Mouse (Mus musculus): ENCODE data around the gene 4931409K22Rik. TPM values are rescaled to one million over a fixed set of nuclear protein-coding genes. Genes with fewer than 3 reads are reported as not detected.
A peak's percentile ranks its signal among the peaks of the same experiment; 100 is the strongest.

4931409K22Rik gene
- total RNA-seq, 1 experiment from 2014 or later, result not detected

GRCm38 (mm10) chr5:24540387-24541143 is 16.0 kb downstream of the 4931409K22Rik start, which contains the start of gene Asb10:
Asb10 (minus strand) TSS chr5:24540978.
- DNase-seq, result peak; percentile 57

GRCm38 (mm10) chr5:24539571-24540296 is 16.9 kb downstream of the 4931409K22Rik start:
- no peak for DNase-seq

DNA sequence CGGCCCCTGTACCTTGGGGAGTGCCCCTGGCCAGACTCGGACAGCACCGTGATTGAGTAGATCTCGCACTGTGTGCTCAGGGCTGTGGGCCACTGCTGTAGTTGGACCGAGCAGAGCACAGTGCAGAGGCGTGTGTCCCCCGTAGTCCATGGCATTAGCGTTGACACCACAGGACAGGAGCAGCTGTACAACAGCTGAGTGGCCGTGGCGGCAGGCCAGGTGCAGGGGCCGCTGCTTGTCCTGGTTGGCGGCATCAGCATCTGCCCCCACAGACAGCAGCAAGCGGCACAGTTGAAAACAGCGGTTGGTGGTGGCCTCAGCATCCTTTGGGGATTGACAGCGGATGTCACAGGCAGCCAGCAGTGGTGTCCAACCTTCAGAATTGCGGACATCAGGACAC is 19.0 kb downstream of the 4931409K22Rik start:
- no peak for DNase-seq

DNA sequence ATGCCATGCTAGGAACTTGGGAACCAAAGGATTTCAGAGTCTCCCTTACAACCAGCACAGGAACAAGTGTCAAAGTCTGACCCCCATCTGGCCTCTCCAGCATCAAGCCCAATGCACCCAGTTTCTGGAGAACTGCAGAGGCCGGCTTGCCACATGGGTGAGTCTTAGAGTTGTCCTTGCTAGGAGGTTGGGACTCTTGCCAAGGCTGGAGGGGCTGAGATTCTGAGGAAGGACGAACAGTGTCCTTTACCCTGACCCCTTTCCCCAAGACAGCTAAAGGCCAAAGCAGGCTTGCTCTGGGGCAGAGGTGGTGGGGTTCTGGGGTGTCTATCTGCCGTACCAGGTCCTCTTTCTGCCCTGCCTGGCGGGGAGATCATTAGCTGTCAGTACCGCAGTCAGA is 20.1 kb downstream of the 4931409K22Rik start:
- peak; percentile 38 for DNase-seq

- DNase-seq, result no peak
These were observed 20.9 kb downstream of the 4931409K22Rik start for GRCm38 (mm10) chr5:24535731-24536130.

- DNase-seq, result no peak
These were observed 22.3 kb downstream of the 4931409K22Rik start for GRCm38 (mm10) chr5:24534292-24534691.

DNA sequence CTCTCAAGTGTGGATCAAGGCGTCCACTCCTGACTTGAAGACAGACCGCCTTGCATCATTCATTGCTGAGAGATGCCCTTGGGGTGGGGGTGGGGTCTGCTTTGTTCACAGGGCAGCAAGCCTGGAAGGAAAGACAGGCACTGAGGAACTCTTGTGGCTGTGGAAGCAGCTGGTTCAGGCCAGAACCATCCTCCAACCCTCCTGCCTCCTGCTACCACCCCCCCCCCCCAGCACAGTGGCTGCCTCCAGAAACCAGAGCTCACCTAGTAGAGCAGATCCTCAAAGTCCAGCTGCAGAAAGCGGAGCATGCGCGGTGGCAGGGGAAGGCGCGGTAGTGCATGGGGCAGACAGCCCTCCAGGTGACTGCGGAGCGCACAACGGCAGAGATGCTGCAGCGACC is 23.2 kb downstream of the 4931409K22Rik start:
- DNase-seq, result no peak

DNA sequence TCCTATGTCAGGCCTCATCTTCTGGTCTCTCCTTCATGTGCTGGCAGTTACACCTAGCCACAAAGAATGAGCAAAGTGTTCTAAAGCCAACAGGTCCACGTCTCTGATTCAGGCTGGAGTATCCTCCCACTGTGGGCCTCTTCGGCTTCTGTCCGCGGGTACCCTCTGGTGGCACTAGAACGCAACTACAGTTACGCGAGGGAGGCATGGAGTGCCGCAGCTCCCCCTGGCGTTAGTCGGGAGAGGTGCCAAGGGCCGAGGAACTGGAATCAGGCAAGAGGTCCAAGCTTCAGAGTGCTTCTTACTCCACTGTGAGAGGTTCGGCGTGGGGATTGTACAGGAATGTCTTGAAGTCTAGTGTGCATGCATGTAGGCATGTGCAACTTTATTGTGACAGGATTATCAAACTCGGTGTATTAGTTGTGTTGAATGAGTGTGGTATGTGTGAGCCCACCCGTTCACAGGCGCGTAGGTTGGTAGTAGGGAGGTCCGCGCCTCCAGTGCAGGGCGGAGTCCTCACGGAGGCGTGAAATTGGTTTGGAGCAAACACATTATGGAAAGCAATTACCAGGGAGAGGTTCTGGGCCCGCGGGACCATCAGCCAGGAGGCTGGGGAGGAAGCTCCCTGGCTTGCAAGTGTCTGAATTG is 26.4 kb downstream of the 4931409K22Rik start:
- peak; percentile 91 for DNase-seq

GRCm38 (mm10) chr5:24527780-24528179 is 28.8 kb downstream of the 4931409K22Rik start:
- DNase-seq, result no peak

DNA sequence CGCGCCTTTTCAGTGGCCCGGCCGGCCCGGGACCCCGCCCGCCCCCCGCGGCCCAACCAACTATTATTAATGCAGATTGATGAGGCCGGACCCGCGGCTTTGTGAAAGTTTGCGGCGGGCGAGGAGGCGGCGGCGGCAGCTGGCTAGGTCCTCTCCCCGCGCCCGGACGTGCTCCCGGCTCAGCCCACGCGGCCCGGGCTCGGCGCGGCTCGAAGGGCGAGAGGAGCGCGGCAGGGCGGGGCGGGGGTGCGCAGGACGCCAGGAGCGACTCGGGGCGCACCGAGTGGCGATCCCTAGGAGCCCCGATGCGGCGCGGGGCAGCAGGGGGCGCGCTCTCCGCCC is 29.7 kb downstream of the 4931409K22Rik start, which contains the start of gene Gbx1:
Gene Gbx1, minus strand, starts transcription at position 314 of the 342 bp plus-strand sequence.
- DNase-seq, result peak; percentile 57

DNA sequence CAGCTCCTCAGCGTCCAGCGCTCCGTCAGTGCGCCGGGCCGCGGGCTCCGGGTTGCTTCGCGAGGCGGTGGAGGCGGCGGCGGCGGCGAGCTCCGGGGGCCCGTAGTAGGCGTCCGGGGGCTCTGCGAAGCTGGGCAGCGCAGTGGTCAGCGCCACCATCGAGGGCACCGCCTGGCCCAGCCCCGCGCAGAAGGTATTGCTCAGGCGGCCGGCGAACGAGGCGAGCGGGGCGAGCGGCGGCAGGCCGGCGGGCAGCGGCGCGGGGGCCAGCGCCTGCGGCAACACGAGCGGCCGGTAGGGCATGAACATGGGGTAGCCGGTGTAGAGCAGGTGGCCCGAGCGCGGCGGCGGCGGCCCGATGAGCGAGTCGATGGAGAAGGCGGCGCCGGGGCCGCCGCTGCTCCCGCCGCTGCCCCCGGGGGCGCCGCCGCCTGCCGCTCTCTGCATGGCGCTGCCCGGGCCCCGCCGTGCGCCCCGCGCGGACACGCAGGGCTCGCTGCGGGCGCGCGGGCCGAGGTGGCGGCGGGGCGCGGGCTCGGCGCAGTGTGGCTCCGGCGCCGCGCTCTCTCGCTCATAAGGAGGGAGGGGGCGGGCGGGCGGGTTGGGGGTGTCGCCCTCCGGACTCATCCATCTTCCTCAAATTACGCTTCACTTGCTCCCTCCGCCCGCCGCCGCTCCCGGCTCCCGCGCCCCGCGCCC is 30.3 kb downstream of the 4931409K22Rik start:
- DNase-seq, result no peak

DNA sequence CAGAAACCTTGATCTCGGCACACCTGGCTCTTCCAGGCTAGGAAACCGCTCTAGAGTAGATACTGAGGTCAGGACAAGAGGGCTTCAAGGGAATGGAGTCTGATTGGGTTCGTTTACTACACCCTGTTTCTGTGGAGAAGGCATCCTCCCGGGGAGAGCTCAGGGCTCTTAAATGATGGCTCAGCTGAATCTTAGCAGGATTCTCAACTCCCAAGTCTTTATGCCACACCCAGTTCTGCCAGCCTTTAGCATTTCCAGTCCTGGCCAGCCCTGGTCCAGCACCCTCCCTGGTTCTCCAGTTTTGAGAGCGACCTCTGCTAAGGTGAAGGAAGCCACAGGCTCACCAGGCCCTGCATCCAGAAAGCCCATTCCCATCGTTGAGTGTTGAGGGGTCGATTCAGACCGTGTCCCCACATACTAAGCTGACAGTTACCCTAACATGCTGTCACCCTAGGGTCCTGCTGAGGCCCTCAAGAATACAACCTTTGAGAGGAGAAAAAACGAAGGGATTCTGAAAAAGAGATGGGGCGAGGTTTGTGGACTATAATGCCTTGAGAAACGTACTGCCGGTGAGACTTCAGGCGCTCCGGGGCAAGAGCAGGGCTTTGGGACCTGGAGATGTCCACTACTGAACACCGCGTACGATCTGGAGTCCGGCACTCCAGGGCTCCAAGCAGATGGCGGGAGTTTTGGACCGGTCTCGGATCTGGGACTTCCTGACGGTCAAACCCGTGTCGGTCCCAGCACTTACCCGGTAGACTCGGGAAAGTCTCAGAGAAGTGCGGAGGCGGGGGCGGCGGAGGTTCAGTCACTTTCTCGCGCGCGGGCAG is 31.0 kb downstream of the 4931409K22Rik start:
- no peak for DNase-seq

DNA sequence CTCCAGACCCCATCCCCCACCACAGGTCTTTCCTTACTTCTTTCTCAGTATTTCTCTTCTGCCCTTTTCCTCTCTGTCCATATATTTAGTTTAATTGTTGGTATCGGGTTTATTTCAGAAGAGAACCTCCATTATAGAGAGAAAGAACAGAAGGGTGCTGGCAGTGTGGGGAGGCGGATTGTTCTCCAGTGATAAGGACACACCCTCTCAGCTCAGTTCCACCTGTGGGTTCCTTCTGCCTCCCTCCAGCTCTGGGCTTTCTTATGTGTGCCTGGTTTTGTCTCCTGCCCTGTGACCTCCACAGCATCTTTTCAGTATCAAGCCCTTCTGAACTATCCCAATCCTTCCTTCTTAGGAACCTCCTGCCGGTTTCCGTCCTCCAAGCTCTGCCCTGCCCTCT is 32.1 kb downstream of the 4931409K22Rik start:
- no peak for DNase-seq

- DNase-seq, result no peak
These were observed 32.8 kb downstream of the 4931409K22Rik start for GRCm38 (mm10) chr5:24523806-24524205.

DNA sequence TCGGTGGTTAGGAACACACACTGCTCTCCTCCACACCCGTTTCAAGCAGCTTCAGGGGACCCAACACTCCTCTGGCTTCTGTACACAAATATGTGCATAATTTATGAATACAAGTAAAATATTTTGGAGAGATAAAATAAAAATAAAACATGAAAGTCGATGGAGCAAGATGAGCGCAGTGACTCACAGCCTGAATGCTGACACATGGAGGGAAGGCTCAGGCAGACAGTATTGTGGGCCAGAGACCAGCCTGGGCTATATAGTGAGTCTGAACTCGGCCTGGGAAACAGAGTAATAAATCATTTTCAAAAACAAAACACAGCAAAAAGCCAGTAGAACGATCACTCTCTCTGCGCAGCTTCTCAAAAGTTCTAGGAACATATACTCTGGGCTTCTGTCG is 35.2 kb downstream of the 4931409K22Rik start:
- no peak for DNase-seq

DNA sequence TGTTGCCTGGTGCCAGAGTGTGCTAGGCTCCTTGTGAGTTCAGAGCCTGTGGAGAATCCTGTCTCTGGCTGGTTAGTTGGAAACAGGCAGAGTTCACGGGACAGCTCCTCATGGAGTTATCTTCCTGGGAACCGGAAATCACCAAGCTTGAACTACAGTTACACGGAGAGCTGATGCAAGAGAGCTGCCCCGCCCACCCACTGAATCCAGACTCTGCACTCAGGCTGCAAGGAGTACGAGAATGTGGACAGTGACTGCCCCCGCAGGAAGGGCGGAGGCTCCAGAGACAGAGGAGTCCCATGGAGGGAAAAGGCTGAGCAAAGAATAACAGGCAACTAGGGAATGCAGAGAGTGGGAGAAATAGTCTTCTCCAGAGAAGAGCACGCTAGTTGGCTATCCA is 44.3 kb downstream of the 4931409K22Rik start:
- no peak for DNase-seq

- peak; percentile 64 for DNase-seq
These were observed 46.0 kb downstream of the 4931409K22Rik start for GRCm38 (mm10) chr5:24510635-24511034.

DNA sequence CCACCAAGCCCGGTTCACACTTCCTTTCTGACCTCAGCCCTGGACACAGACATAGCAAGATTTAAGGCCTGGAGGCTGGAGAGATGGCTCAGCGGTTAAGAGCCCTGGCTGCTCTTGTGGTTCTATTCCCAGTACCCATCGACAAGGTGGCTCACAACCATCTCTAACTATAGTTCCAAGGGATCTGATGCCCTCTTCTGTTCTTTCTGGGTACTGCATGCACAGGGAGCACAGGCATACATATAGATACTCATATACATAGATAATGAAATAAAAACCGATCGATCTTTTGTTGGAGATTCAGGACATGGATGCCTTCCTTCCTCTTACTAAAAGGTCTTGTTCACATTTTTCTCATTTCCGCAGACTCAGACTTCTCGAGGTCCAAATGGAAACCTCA is 48.2 kb downstream of the 4931409K22Rik start:
- no peak for DNase-seq

DNA sequence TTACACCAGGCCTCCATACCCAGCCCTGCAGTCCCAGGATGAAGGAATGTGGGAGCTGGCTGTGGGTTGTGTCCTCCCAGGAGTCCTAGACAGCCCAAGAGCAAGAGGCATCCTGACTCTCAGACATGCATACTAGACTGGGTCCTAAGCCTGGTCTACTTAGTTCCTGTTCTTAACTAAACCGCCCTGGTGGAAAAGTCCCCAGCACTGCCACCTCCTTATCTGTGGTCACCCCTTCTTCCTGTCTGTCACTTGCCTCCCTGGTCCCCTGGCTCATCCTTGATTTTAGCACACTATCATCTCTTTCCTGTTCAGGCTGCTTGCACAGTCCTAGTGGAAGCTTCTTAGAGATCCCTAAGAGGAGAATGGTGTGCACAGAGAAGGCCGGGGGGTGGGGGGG is 51.1 kb downstream of the 4931409K22Rik start:
- no peak for DNase-seq

GRCm38 (mm10) chr5:24502786-24503185 is 53.8 kb downstream of the 4931409K22Rik start:
- no peak for DNase-seq

DNA sequence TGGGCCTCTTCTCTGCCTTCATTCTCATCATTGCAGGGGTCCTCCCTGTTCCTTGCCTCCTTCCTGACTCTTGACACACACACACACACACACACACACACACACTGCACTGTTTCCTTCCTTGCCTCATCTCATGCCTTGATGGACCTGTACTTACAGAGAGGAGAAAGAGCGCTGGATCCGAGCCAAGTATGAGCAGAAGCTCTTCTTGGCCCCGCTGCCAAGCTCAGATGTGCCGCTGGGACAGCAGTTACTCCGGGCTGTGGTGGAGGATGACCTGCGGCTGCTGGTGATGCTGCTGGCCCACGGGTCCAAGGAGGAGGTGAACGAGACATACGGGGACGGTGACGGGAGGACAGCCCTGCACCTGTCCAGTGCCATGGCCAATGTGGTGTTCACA is 55.8 kb downstream of the 4931409K22Rik start:
- DNase-seq, result no peak

- DNase-seq, result no peak
These were observed 57.5 kb downstream of the 4931409K22Rik start for GRCm38 (mm10) chr5:24499113-24499512.

Data from adrenal gland, postnatal 25 days (tissue).